Mouse (Mus musculus): Measurements from ENCODE around the gene Slc22a23. TPM values are rescaled to one million over a fixed set of nuclear protein-coding genes. Genes with fewer than 3 reads are reported as not detected.

Gene Slc22a23
- polyA plus RNA-seq, 1 experiment from 2014 or later = 12.8 TPM

DNA sequence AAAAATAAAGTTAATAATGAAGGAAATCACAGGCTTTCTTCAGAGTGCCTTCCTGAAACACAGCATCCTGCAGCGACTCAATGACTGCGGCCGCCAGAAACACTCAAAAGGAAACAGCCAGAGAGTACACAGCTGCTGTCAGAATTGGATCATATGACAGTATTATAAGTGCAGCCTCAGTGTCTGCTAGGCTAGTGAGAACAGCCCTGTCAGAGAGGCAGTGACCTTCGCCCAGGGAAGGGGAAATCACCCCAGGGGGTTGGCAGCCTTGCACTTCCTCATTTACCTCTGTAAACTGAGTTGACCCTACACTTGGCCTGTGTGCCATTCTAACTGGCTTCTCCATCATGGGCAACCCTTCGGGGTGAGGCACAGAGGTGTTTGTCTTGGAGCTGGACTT, 90.3 kb downstream of the Slc22a23 start:
- Histone ChIP-seq H3K36me3 (peaks cover 4% of the 10 kb centered on the region; the same call in 1 of the 2 replicates), H3K9me3 (no peaks in the 10 kb centered on the region), H3K27me3 (no peaks in the 10 kb centered on the region), H3K27ac (no peak overlapping the region; the same call in 1 of the 2 replicates), H3K4me1 (replicated peaks) (peaks cover 24% of the 10 kb centered on the region), H3K4me2 (no peak overlapping the region), H3K4me3 (no peak overlapping the region), H3K9ac (no peak overlapping the region)
- WGBS = 61% methylated on average over 5 of the region's 5 CpGs
- no peak for ATAC-seq (ENCODE audit: low FRiP score)

GRCm38 (mm10) chr13:34253736-34254135, 91.2 kb downstream of the Slc22a23 start:
- H3K4me3 ChIP-seq = no peak overlapping the region
- H3K9me3 ChIP-seq = no peaks in the 10 kb centered on the region

DNA sequence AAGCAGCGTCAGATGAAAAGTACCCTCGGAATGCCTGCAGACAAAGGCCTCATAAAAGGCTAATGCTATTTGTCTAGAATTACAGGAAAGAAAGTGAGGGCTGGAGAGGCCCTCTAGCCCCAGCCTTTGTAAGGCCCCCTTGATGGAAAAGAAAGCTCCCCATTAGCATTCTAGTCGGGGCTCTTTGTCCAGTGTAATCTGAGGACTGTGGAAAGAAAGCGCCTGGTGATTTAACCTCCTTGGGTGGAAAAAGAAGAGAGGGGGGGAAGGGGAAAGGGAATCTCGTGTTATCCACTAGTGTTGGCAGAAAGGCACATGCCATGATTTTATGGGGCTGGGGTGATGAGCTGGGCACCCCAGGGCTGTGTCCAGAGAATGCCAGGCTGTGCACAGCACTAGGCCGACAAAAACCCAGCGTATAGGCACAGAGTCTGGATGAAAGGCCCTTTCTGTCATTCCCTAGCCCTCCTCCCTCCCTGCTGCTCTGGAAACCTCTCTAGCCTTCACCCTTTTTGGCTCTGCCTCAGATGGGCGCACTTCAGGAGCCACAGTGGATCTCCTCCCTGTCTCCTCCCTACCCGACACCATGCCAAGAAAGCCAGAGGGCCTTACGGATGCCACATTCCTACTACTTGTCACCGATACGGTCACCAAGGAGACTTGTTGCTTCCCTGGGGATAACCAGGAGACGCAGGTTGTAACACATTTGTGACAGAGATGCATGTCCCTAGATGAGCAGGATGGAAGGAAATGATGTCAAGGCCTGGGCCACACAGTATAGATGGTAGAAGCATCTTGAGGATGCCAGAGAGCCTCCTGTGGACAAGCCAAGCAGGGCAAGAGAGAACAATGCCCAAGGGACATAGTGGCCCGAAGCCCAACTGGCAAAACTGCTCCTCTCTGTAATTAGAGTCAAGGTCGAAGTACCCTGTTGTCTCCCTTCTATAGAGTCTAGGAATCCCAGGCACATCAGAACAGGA, 95.8 kb downstream of the Slc22a23 start:
- H3K27me3 ChIP-seq = no peaks in the 10 kb centered on the region
- WGBS = 12% methylated on average over 15 of the region's 15 CpGs
- no peaks in the 10 kb centered on the region for H3K36me3 ChIP-seq
- peak; percentile 92 for ATAC-seq (ENCODE audit: low FRiP score)
- no peaks in the 10 kb centered on the region for H3K9me3 ChIP-seq
- peak overlapping the region; percentile 59 for H3K9ac ChIP-seq
- H3K4me3 ChIP-seq = no peak overlapping the region
- peak overlapping the region; percentile 89 for H3K27ac ChIP-seq
- peak overlapping the region; percentile 21 for H3K4me2 ChIP-seq
- H3K4me1 ChIP-seq (replicated peaks) = peaks cover 50% of the 10 kb centered on the region

More at GRCm38 (mm10) chr13:34253736-34254135, 91.2 kb downstream of the Slc22a23 start:
- no peak for ATAC-seq (ENCODE audit: low FRiP score)
- H3K9ac ChIP-seq = no peak overlapping the region
- H3K27ac ChIP-seq = no peak overlapping the region
- WGBS = 73% methylated on average over 3 of the region's 3 CpGs
- H3K4me2 ChIP-seq = no peak overlapping the region
- H3K4me1 ChIP-seq (replicated peaks) = peaks cover 33% of the 10 kb centered on the region
- peaks cover 4% of the 10 kb centered on the region; the same call in 1 of the 2 replicates for H3K36me3 ChIP-seq
- H3K27me3 ChIP-seq = no peaks in the 10 kb centered on the region

DNA sequence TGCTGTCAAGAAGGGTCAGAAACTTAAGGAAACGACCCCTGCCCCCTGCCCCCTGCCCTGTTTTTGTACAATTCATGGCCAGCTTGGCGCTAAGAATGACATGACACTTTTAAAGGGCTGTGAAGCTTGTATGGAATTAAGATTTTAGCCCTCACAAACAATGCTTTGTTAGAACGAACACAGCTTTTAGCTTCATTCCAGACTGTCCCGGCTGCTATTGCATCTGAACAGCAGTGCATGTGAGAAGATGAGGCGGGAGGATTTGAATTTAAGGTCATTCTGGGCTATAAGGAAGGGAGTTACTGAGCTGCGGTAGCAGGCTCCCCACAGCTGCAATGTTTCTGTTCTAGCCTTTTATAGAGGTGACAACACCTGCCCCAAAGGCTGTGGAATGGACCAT, 96.9 kb downstream of the Slc22a23 start:
- Histone ChIP-seq H3K36me3 (no peaks in the 10 kb centered on the region), H3K27ac (peak overlapping the region; percentile 89), H3K4me1 (replicated peaks) (peaks cover 56% of the 10 kb centered on the region), H3K9ac (0 out of 2 replicates have a peak overlapping the region, but pooled peaks have one; percentile 59), H3K4me2 (0 out of 2 replicates have a peak overlapping the region, but pooled peaks have one; percentile 21), H3K27me3 (no peaks in the 10 kb centered on the region), H3K4me3 (no peak overlapping the region), H3K9me3 (no peaks in the 10 kb centered on the region)
- 8% methylated on average over 6 of the region's 6 CpGs for WGBS
- no peak for ATAC-seq (ENCODE audit: low FRiP score)

DNA sequence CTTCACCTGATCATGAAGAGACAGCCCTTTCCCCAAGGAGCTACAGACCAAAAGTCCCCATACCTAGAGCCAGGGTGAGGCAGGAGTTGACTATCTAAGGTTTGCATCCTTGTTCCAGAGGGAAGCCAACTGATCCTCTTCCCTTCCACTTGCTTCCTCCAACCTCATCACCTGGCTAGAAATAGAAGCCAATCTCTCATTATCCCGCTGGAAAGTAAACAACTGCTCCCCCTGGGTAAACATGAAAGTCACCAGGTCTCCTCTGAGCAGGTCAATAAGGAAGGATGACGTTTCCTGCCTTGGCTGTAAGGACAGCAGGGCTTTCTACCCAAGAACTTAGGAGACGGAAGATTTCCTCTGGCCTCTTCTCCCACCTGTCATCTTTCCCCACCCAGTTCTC, 98.2 kb downstream of the Slc22a23 start:
- Histone ChIP-seq H3K9me3 (no peaks in the 10 kb centered on the region), H3K4me3 (no peak overlapping the region), H3K9ac (no peak overlapping the region), H3K27ac (no peak overlapping the region), H3K4me2 (no peak overlapping the region), H3K4me1 (replicated peaks) (peaks cover 63% of the 10 kb centered on the region), H3K36me3 (no peaks in the 10 kb centered on the region), H3K27me3 (no peaks in the 10 kb centered on the region)
- no peak for ATAC-seq (ENCODE audit: low FRiP score)
- WGBS = 77% methylated on average over 3 of the region's 3 CpGs

GRCm38 (mm10) chr13:34245216-34245615, 99.8 kb downstream of the Slc22a23 start:
- Histone ChIP-seq H3K4me2 (no peak overlapping the region), H3K36me3 (no peaks in the 10 kb centered on the region), H3K27me3 (no peaks in the 10 kb centered on the region), H3K9ac (no peak overlapping the region), H3K27ac (0 out of 2 replicates have a peak overlapping the region, but pooled peaks have one; percentile 12), H3K9me3 (no peaks in the 10 kb centered on the region), H3K4me3 (no peak overlapping the region), H3K4me1 (replicated peaks) (peaks cover 67% of the 10 kb centered on the region)
- WGBS = 76% methylated on average over 6 of the region's 6 CpGs
- ATAC-seq (ENCODE audit: low FRiP score) = no peak

DNA sequence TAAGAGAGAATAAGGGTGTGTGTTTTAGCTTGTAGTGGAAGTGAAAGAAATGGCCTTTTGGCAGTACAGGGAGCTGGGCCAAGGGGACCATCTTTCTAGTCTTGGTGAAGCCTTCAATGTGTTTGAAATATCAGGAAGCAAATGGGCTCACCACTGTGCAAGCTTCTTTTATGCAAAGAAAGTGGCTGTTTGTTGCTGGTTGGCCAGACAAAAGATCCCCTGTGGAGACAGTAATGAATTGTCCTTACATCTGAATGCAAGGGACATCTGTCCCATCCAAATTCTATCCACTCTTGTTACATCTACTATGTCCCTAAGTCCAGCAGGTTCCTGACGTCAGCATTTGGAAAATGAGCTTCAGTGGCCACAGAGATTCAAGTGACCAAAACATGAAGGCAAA, 100.8 kb downstream of the Slc22a23 start:
- Histone ChIP-seq H3K36me3 (no peaks in the 10 kb centered on the region), H3K4me3 (no peak overlapping the region), H3K9me3 (no peaks in the 10 kb centered on the region), H3K27me3 (no peaks in the 10 kb centered on the region), H3K4me2 (no peak overlapping the region), H3K27ac (peak overlapping the region; percentile 23; the same call in 1 of the 2 replicates), H3K4me1 (replicated peaks) (peaks cover 67% of the 10 kb centered on the region), H3K9ac (no peak overlapping the region)
- 4% methylated on average over 1 of the region's 1 CpGs for whole genome bisulfite sequencing
- ATAC-seq (ENCODE audit: low FRiP score) = no peak

GRCm38 (mm10) chr13:34242211-34242610, 102.8 kb downstream of the Slc22a23 start:
- Histone ChIP-seq H3K27ac (no peak overlapping the region), H3K4me2 (no peak overlapping the region), H3K27me3 (no peaks in the 10 kb centered on the region), H3K4me3 (no peak overlapping the region), H3K9ac (no peak overlapping the region), H3K36me3 (no peaks in the 10 kb centered on the region), H3K9me3 (no peaks in the 10 kb centered on the region), H3K4me1 (replicated peaks) (peaks cover 61% of the 10 kb centered on the region)
- WGBS = 25% methylated on average over 3 of the region's 3 CpGs
- peak; percentile 64 for ATAC-seq (ENCODE audit: low FRiP score)

- H3K4me1 ChIP-seq (replicated peaks) = peaks cover 54% of the 10 kb centered on the region
- H3K36me3 ChIP-seq = no peaks in the 10 kb centered on the region
- no peak overlapping the region for H3K4me3 ChIP-seq
- H3K27me3 ChIP-seq = no peaks in the 10 kb centered on the region
- ATAC-seq (ENCODE audit: low FRiP score) = no peak
- H3K9me3 ChIP-seq = no peaks in the 10 kb centered on the region
- no peak overlapping the region for H3K9ac ChIP-seq
- WGBS = 50% methylated on average over 3 of the region's 3 CpGs
- no peak overlapping the region for H3K4me2 ChIP-seq
- H3K27ac ChIP-seq = no peak overlapping the region
Observed at GRCm38 (mm10) chr13:34240087-34240428, 104.9 kb downstream of the Slc22a23 start.

DNA sequence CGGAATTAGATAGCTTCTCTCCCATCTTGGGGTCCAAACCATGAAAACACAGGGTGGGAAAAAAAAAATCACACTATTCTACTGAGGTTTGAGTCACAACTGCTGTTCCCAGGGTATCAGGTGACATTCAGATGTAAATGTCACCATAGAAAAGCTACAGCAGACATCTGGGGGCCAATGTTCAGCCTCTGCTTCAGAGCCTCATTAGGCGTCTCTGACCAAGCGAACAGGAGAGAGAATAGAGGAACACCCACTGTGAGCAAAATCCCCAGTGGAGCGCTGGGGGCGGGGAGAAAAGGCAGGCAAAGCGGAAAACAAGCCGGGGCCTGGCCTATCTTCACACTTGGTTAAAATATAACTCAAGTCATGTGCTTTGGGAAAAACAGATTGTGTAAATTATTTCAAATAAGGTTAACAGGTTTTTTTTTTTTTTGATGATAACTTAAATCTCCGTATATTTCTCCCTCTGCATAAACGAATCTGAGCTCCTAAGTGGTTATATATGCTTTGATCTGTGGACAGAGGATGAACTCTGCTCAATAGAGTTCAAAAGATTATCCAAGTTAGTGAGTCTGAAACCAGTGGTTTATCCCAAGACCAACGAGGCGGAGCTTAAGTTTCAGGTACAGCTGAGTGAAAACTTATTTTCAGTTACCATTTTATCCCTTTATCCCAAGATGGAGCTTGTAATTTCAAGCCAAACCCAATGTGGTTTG, 105.5 kb downstream of the Slc22a23 start:
- peaks cover 50% of the 10 kb centered on the region for H3K4me1 ChIP-seq (replicated peaks)
- ATAC-seq (ENCODE audit: low FRiP score) = no peak
- WGBS = 11% methylated on average over 11 of the region's 11 CpGs

DNA sequence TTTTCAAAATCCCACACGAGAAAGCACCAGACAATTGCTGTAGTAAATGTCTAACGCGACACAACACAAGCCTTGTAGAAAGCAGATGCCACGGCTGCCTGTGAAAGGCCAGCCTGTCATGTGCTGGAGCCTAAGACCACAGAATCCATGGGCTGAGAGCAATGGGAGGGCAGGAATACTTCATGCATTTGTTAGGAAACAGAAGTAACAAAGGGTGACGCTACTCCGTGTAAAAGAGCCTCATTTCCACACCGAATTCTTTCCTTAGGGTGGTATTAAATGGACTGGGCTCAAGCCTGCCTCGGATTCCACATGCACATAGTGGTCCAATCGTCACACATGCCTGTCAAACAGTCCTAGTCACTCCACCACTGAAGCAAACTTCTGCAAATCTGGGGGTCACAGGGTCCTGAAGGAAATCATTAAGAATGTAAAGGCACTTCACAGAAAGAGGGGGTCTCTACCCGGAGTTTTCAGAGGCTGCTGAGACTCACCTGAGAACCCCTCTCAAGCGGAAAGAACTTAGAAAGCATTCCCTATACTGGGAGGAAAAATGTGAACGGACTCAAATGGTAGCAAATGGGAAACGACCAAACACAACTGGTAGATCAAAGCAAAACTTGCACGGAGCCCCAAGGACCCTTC, 106.2 kb downstream of the Slc22a23 start:
- no peak overlapping the region for H3K4me3 ChIP-seq
- peak overlapping the region; percentile 15; the same call in 1 of the 2 replicates for H3K4me2 ChIP-seq
- H3K27me3 ChIP-seq = no peaks in the 10 kb centered on the region
- no peaks in the 10 kb centered on the region for H3K36me3 ChIP-seq
- H3K9me3 ChIP-seq = no peaks in the 10 kb centered on the region
- 5% methylated on average over 14 of the region's 14 CpGs for WGBS
- H3K9ac ChIP-seq = peak overlapping the region; percentile 46; the same call in 1 of the 2 replicates
- H3K27ac ChIP-seq = peak overlapping the region; percentile 73
- peaks cover 44% of the 10 kb centered on the region for H3K4me1 ChIP-seq (replicated peaks)
- peak; percentile 36 for ATAC-seq (ENCODE audit: low FRiP score)

More for the DNA sequence above, 105.5 kb downstream of the Slc22a23 start:
- Histone ChIP-seq H3K9me3 (no peaks in the 10 kb centered on the region), H3K36me3 (no peaks in the 10 kb centered on the region), H3K9ac (no peak overlapping the region), H3K4me3 (no peak overlapping the region), H3K27ac (peak overlapping the region; percentile 73), H3K27me3 (no peaks in the 10 kb centered on the region), H3K4me2 (no peak overlapping the region)

- H3K9ac ChIP-seq = no peak overlapping the region
- no peaks in the 10 kb centered on the region for H3K9me3 ChIP-seq
- 91% methylated on average over 6 of the region's 6 CpGs for WGBS
- no peak overlapping the region for H3K4me3 ChIP-seq
- H3K4me2 ChIP-seq = no peak overlapping the region
- peaks cover 22% of the 10 kb centered on the region for H3K4me1 ChIP-seq (replicated peaks)
- H3K27me3 ChIP-seq = no peaks in the 10 kb centered on the region
- no peaks in the 10 kb centered on the region for H3K36me3 ChIP-seq
- ATAC-seq (ENCODE audit: low FRiP score) = no peak
- no peak overlapping the region for H3K27ac ChIP-seq
Observed at GRCm38 (mm10) chr13:34235056-34235455, 109.9 kb downstream of the Slc22a23 start.
